Mouse (Mus musculus) left cerebral cortex, postnatal 4 days (tissue): ENCODE data around the gene Mef2c. TPM values are rescaled to one million over a fixed set of nuclear protein-coding genes. Genes with fewer than 3 reads are reported as not detected.

Experiments
- DNase-seq: peaks from one replicate; pipeline ENCODE4 v3.0.0-alpha.2; 2022
- intact Hi-C: fragments of 180-260 bp; cut with DNase I; formaldehyde crosslinking; loops from one replicate; pipeline ENCODE4 v1.15.1; 2025
- total RNA-seq, 2 experiments: library from RNA; stranded (reverse); gene quantifications; 2 replicates each; pipeline ENCODE4 v1.2.3; 2021

The Mef2c gene
- 1,000 to 10,000 TPM; 1,096 to 1,344 TPM for total RNA-seq

DNA sequence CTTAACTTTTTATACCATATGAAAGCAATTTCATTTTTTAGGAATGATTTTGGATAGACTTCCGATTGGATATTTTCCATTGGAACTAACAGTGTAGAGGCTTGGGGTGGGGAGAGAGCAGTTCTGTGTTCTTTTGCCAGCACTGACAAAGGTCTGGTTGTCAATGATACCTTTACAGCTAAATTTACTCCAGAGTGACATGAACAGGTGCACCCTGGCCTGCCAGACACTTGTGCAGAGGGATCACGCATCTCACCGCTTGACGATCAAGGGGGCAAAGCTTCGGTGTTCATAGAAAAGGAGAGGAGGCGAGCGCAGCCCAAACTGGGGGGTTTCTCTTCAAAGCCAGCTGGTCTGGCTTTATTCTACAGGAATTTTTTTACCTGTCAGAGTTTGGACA is at the start of gene Mef2c:
Gene Mef2c (plus strand): TSS at position 116 of the 400 bp plus-strand sequence.
- DNase-seq, result no peak
- intact Hi-C loops, result no loop called here

DNA sequence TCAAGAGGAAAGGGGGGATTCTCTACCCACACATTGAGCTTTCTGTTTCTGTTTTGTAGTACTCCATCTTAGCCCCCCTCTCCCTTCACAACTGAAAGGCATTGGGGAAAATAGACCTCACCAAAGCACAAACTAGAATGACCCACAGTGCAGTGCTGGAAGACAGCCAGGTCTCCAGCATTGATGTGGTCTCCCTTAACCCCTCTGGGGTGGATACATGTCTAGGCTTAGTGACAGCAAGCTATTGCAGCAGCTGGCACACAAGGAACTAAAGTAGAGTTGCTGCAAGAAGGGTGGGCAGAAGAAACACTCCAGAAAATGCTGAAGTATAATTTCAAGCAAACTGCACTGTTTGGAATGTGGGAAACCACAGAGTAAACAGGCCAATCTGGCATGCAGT is 45.1 kb upstream of the Mef2c start:
- intact Hi-C loops, result loop anchor here (10.0 kb wide), 1 partner anchor 84 kb away; no protein-coding TSS in a partner anchor
- DNase-seq, result peak; percentile 8

DNA sequence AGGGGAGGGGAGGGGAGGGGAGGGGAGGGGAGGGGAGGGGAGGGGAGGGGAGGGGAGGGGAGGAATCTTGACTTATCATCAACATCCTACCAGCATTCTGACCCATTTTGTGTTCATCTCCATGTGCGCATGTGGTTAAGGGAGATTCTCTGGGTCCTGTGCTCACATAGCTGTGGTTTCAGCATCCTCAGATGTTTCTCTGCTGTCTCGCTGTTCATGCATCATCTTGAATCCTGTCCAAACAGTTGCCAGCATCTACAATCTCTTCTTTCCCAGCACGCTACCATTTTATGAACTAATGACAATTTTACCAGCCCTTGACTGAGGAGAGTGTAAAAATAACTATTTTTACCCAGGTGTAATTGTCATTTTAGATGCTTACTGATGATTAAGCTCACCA is 44.2 kb upstream of the Mef2c start:
- no peak for DNase-seq
- intact Hi-C loops, result loop anchor here (10.0 kb wide), 1 partner anchor 85 kb away; no protein-coding TSS in a partner anchor

DNA sequence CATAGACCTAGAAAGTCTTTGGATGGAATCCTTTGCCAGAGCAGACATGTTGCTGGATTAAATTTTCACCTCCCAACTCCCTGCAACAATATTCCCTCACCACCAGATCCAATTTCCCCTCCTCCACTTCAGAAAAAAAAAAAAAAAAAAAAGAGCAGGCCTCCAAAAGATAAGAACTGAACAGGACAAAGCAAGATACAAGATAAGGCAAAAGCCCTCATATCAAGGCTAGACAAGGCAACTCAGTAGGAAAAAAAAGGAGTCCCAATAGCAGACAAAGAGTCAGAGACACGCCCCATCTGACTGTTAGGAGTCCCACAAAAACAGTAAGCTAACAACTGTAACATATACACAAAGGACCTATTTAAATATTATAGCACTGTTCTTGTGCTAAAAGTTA is 43.2 kb upstream of the Mef2c start:
- intact Hi-C loops, result no loop called here

DNA sequence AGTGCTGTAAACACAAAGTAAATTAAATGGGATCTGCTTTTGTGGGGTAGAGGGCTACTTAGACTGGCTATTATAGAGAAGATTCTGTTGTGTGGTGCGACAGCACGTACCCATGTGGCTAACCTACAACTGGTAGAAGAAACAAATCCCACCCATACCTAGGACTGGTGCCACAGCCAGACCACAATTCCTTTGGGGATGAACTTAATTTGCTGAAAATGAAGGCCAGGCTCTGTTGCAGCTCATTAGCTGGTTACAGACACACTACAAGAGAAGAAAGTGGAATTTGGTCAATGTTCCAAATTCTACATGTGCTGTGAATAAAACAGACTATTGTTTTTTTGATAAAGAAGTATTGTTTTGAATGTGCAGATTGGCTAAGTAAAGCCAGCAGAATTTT is 42.3 kb upstream of the Mef2c start:
- no peak for DNase-seq
- intact Hi-C loops, result no loop called here

More for the DNA sequence above, 43.2 kb upstream of the Mef2c start:
- no peak for DNase-seq

DNA sequence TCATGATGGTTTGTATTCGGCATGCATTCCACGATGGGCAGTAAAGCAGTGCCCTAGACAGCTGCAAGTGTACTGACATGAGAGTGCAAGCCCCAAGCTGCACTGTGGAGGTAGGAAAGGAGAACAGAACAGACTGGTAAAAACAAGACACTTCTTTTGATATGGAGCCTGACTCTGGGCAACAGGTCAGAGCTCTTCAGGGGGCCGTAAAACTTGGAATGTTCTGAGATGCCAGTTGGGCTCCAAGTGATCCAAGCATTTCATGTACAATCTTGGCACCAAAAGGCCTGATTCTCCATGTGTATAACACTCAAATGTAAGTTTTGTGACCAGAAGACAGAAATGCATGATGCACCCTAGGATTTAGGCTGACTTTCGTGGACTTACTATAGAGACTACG is 37.1 kb upstream of the Mef2c start:
- intact Hi-C loops, result no loop called here
- DNase-seq, result peak; percentile 40

DNA sequence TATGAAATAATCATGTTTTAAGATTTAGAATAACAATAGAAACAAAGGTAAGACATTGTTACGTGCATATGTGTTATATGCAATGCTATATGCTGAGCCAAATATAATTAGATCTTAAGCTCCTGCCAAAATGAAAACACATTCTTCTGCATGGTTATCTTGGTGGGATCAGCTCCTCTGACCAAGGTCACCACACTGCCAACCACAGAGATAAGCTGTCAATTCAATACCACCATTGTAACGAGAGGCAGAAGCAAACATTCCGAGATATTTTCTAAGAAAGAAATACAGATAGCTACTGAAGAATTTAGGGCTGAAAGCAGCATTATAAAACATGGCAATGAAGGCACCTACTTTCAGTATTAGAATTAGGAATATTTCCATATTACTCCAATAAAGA is 35.0 kb upstream of the Mef2c start:
- DNase-seq, result no peak
- intact Hi-C loops, result no loop called here

DNA sequence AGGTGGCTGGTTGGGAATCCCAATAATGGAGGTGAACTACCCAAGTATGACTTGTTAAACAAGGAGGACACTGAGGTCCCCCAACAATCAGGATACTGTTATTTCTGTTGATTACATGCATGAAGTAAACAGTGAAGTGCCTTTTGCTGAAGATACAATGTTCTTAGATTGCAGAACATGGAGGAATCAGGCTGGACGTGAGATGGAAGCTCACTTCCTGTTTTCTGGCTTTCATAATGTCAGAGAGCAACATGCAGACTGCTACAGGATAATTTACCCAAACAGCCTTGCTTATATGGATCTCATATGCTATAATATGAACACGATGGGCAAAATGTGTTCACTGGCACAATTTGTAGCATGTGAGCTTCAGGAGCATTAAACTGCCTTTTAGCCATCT is 30.1 kb upstream of the Mef2c start:
- intact Hi-C loops, result no loop called here
- DNase-seq, result no peak

DNA sequence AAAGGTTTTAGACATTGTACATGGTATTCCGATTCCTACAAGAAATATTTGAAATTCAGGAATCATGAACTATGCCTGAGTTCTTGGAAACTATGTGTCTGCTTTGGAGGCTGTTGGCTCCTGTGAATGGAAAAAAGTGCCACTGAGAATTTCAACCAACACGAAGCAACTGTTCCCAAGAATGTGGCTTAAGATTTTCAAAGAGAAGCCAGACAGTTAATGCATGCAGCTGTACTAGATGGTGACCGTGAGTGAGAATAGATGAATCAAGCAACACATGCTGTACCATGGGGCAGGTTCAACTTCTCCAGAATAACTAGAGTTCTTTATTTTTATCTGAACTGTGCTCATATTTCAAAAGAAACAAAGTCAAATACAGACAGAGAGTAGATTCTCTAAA is 23.4 kb upstream of the Mef2c start:
- intact Hi-C loops, result no loop called here
- no peak for DNase-seq

DNA sequence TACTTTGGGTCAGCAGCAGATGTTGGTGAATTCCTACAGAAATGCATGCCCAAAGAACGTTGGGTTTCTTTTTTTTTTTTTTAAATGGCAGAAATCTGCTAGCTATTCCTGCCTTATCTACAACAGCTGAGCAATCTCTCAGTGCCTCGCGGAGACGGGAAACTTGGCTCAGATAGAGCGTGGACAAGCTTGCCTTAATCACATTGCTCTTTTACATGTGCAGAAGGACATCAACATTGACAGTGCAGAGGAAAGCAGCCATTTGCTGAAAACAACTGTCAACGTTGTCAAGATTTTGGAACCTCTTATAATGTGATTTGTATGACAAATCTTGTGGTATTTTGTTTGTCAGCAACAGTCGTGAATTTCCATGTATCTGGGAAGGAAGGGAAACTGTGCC is 22.5 kb upstream of the Mef2c start:
- DNase-seq, result no peak

DNA sequence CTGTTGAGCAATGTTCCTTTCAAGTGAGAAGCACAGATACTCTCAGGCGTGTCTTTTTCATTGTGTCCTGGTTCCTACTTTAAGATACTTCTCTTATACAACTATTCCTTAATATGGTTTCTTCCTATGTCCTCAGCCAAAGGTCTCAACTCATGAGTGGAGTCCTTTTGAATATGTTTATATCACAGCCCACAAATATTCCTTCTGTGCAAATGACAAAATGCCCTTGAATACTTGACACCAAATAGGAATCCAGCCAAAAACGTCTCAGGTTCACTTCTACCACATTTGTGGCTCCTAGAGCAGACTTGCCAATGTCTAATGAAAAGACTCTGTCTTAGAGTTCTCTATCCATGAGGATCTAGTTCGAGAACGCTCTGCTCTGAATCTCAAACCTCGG is 21.7 kb upstream of the Mef2c start:
- intact Hi-C loops, result no loop called here
- DNase-seq, result no peak

More for the DNA sequence above, 22.5 kb upstream of the Mef2c start:
- intact Hi-C loops, result no loop called here

DNA sequence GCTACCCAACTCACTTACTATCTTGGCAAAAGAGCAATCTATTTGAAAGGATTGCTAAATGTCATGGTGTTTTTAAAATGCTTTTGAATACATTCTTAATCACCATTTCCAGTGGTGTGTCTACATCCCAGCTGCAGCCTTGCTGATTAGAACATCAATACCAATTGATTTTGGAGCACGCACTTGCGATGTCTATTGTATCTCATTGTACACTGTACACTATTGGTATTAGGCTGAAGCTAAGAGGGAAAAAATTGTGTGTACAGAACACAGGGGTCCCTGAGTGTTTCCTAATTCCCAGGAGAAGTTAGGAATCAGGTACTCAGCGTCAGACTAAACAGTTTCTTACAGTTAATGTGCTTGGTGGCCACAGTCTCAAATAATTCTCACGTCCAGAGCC is 19.6 kb upstream of the Mef2c start:
- DNase-seq, result no peak
- intact Hi-C loops, result no loop called here

DNA sequence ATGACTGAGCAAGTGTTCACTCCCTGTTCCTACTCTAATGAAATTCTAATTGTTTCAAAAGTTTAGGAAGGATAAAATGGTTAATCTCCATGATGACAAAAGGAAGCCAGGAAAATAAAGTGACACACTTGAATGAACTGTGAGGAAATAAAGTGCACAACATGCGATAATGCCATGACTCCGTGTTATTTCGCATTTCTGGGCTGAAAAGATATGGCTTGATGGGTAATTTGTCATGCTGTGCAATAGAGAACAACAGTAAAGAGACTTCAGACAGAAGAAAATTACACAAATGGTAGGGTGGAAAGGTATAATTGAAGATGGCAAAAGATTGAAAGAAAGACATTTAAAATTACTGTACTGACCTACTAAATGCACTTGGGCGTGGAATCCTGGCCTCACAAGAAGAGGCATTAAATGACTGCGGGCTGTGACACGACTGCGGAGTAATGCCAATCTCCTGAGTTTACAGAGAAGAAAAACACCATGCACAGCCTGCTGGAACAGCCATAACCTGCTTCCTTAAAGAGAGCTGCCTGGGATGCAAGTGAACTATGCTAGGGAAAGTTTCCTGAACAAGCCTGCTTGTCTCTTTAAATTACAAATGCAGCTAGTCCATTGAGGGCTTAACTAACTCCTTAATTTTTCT is 19.0 kb upstream of the Mef2c start:
- intact Hi-C loops, result no loop called here
- no peak for DNase-seq

DNA sequence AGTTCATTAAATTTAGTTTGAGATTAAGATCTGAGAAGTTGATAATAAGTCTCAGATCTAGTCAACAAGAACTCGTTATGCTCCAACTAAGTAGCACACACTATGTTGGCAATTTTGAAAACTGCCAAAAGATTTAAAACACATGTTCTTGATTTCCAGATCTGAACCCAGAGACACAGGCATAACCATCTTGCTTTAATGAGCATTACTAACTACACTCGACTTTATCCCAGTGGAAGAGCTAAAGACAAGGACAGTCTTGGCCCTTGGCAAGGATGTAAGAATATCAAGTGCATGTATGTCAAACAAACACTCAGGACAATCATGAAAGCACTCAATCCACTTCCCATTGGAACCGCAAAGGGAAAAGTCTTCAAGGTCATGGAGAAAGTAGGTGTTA is 11.8 kb upstream of the Mef2c start:
- intact Hi-C loops, result no loop called here
- DNase-seq, result no peak

DNA sequence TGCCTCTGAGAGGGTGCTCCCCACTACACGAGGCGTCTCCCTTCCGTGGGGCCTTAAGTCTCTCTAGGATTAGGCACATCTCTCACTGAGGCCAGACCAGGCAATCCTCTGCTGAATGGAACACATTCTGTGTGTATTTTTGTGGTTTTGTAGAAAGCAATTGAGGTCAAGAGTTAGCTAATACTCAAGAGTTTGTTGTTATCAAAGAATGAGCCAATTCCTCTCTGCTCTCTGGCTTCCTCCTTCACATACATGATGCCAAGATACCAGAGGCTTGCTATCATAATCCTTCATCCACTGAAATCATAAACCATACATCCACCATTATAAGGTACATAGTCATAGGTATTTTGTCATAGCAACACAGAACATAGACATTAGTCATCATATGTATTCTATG is 6.1 kb upstream of the Mef2c start:
- DNase-seq, result no peak

DNA sequence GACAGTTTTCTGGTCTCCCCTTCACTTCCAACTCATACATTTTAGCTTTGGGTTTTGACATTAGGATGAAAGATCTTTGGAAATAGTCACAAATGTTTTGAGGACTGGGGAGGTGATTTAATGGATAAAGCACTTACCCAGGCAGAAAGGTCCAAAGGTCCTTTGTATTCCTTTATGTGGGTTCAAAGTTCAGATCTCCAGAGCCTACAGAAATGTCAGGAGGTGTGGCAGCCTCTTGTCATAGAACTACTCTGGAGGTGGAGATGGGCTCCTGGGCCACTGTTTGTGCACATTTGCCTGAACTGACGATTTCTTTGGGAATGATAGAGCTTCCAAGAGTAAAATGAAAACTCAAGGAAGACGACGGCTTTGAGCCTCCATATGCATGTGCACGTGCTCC is 4.3 kb upstream of the Mef2c start:
- DNase-seq, result no peak
- intact Hi-C loops, result no loop called here

More for the DNA sequence above, 6.1 kb upstream of the Mef2c start:
- intact Hi-C loops, result no loop called here

DNA sequence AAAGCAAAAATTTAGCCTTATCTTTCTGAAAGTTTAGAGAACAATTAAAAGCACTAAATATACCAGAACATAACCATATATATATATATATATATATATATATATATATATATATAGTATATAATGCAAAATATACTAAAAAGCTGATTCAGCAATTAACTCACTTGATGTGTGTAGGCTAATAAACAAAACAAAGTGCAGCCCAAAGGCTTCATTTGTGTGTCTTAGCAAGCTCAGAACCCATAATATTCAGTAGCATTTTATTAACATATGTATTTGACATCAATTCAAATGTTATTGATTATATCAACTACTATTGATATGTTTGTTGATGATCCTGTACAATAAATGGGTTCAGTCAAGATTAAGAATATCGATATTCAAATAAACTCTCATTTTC is 3.9 kb downstream of the Mef2c start:
- intact Hi-C loops, result no loop called here
- DNase-seq, result no peak

DNA sequence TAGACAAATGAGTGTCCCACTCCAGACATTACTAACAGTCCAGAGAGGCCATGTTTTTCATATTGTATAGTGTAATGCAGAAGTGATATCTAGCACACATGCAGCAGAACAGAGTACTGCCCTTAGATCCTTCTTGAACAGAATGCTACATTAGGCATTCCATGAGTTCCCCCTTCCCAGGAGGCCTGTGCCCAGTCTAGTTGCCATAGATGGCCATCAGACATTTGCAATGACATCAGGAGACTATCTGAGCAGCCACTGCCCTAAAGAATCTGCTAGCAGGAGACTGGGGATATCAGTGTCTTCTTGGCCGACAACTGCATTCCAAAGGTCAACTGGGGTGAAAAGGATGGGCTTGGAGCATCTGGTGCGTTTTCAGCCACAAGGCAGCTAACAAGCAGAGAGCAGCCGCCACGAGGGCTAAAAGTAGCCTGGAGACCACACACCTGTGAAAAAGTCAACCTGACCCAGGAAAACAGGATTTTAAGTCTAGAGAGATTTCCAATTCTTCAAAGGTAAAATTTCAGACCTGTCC is 11.2 kb downstream of the Mef2c start:
- no peak for DNase-seq
- intact Hi-C loops, result loop anchor here (5.0 to 10.0 kb wide), 2 partner anchors 140 to 142 kb away; no protein-coding TSS in a partner anchor

DNA sequence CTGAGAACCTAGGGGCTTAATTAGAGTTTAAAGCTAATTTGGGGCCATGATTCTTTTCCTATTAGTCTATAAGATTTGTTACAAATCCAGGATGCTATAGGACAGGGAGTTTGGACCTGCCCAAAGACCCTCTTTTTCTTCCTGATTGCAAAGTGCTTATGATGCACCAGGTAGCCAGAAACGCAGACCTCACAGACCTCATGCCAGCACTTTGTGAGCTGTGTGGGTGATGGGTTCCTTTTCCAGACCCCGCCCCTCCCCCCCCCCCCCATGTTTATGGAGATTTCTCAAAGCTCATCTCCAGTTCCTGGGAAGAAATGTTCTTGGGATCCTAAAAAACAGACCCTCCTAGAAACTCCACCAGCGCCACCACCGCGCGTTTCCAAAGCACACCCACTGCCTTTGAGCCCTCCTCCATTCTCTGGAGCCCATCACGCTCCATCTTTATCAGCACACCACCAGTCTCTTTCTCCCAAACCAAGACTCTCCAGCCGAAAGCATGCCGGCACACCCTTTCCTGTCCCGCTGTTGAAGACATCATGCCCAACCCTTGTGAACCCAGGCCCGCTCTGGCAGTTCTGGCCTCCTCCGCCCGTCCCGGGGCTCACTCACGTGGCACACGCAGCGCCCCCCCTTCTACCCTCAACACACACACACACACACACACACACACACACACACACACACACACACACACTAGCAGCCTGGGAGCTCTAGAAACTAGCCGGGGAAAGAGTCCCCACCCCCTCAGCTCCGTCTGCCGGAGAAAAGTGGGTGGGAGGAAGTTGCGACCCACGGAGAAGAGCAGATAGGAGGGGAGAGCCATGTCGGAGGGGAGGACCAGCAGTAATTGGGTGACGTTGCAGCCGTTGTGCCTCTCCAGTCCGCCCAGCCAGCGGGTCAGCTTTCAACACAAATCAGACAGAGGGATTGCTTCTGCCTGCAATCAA is 14.1 kb downstream of the Mef2c start:
- intact Hi-C loops, result loop anchor here (5.0 to 10.0 kb wide), 2 partner anchors 139 to 143 kb away; no protein-coding TSS in a partner anchor
- peak; percentile 72 for DNase-seq

DNA sequence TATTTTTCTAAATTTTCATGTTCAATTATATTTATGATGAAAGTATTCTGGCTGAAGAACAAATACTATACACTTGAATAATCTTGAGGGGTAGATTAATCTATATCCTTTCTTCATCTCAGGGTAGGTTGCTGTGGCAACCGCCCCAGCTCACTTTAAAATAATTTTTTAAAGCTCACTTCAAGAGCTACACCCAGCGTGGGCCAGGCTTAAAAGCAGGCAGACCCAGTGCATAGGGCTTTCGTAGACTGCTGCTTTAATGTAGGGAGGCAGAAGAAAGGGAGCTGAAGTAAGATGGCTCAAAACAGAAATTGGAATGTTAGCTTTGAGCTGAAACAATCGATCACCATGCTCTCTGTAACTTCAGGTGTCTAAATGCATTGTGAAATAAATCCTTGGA is 17.0 kb downstream of the Mef2c start:
- intact Hi-C loops, result loop anchor here (10.0 kb wide), 3 partner anchors 616 to 1736 kb away; partner anchors contain the start of gene Cetn3
- no peak for DNase-seq

DNA sequence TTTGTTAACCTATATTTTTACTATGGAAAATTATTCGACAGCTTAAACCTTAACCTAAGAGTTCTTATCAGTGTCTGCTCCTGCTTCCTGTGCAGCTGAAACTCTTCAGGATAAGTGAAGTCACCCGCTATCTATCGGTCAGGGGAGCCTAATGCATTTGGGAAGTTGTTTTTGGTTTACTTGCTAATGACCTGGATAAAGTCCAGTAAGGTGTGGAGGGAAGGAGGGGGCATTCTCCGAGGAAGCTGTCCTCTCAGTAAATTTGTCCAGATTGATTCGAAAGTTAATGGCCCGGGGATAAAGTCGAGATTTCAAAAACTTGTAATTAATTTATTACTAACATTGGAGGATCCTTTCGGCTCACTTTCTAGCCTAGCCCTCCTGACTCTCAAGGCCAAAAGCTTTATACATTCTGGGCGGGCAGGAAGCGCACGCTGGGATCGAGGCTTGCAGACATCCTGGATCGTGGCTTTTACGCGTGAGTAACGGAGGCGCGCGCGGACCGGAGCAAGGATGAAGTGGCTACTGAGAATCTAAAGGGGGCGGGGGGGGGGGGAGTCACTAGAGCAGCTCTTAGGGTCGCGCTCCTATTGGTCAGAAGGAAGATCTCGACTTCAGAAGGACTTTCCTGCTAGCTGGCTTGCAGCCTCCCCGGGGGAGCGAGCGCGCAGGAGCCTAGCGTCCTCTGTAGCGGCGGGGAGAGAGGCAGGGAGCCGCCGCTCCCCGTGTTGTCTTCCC is 19.6 kb downstream of the Mef2c start:
- intact Hi-C loops, result loop anchor here (10.0 kb wide), 3 partner anchors 619 to 1739 kb away; partner anchors contain the start of gene Cetn3
- peak; percentile 56 for DNase-seq
